In the genomic region with DNA sequence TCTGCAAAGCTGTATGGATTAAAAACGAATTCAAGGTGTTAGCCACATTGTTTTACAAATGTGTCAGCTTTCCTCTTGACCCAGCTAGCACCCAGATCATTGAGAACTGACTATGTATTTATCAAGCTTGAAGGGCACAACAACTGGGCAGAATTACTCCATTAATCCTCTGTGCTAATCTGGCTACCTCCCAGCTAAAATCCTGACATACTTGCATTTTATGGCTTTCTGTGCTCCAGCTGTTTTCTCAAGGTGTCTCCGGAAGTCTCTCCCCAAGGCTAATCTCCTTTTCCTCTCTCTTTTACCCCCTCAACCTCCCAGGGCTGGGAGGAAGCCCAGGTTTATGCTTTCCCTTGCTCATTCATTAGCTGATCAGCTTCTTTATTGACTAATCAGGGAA, we compare ENCODE assay signal across 16 mouse cellular contexts.
"Had no signal": no experiment of that assay in that cellular context is flagged by ENCODE, and none has a peak within 500 bp of the region (broad histone marks: within the 10 kb centered on the region; RNA-seq: fewer than 3 reads in every experiment).

No protein-coding gene starts in this region.

- H3K4me3 ChIP-seq: lung, embryonic 15.5 days; midbrain, embryonic 12.5 days; midbrain, embryonic 15.5 days; neural tube, embryonic 12.5 days had no signal

- H3K36me3 ChIP-seq: lung, embryonic 15.5 days; midbrain, embryonic 12.5 days; midbrain, embryonic 15.5 days; neural tube, embryonic 12.5 days had no signal

- H3K4me2 ChIP-seq: lung, embryonic 15.5 days; midbrain, embryonic 12.5 days; midbrain, embryonic 15.5 days; neural tube, embryonic 12.5 days had no signal

- ATAC-seq: liver, postnatal 0 days; lung, postnatal 0 days; midbrain, embryonic 15.5 days had no signal

- H3K9ac ChIP-seq: liver, postnatal 0 days; lung, embryonic 15.5 days; midbrain, embryonic 12.5 days; midbrain, embryonic 15.5 days; neural tube, embryonic 12.5 days had no signal

- H3K4me1 ChIP-seq: lung, embryonic 15.5 days; midbrain, embryonic 12.5 days; midbrain, embryonic 15.5 days had no signal

- DNase-seq: liver, postnatal 0 days; lung, adult 2 months; lung, postnatal 14 days; lung, postnatal 36 days; right cerebral cortex, postnatal 14 days; spleen, adult 18-20 months; thymus, adult 18-20 months; thymus, postnatal 14 days; thymus, postnatal 36 days had no signal

- H3K9me3 ChIP-seq: lung, embryonic 15.5 days; megakaryocyte, embryonic 14.5 days; midbrain, embryonic 12.5 days; midbrain, embryonic 15.5 days; neural tube, embryonic 12.5 days had no signal

- H3K27me3 ChIP-seq: lung, embryonic 15.5 days; midbrain, embryonic 12.5 days; midbrain, embryonic 15.5 days; neural tube, embryonic 12.5 days had no signal

- H3K27ac ChIP-seq: lung, embryonic 15.5 days; macrophage; midbrain, embryonic 12.5 days; midbrain, embryonic 15.5 days; neural tube, embryonic 12.5 days had no signal
